10 mouse cellular contexts compared by ENCODE assay signal in the genomic region with DNA sequence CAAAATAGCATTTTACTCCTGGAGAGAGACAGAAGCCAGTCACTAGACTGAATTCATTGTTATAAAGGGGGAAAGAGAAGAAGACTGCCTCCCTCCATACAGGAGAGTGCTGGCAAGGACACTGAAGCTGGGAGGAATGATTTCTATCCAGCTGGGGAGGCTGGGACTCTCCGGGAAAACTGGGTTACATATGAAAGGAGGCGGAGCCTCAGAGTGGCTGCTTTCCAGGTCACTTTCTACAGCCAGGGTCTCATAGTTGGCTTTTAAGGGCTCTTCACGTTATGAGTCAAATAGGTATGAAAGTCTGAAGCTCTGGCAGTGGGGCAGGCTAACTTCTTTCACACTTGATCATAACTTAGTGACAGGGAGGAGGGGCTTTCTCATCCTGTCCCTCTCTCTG.
DNase-seq lines count a peak whose midpoint lies in the region; ATAC-seq lines count a peak whose summit lies in the region.
"Had no signal": no experiment of that assay in that cellular context is flagged by ENCODE, and none has a peak within 500 bp of the region (broad histone marks: within the 10 kb centered on the region; RNA-seq: fewer than 3 reads in every experiment).

No protein-coding gene starts in this region.

- 0 out of 2 replicates have a peak overlapping the region, but pooled peaks have one; percentile 7 for H3K27ac ChIP-seq in intestine, embryonic 14.5 days (ENCODE audit: low read depth)
- no peak overlapping the region for H3K27ac ChIP-seq in intestine, embryonic 16.5 days (ENCODE audit: low read length)
- H3K27ac ChIP-seq: hindbrain, embryonic 13.5 days had no signal

- peaks cover 18% of the 10 kb centered on the region for H3K4me1 ChIP-seq in intestine, embryonic 14.5 days (replicated peaks; ENCODE audit: control insufficient read depth, insufficient read depth, low read length)
- H3K4me1 ChIP-seq in intestine, embryonic 16.5 days (ENCODE audit: control insufficient read depth, insufficient read depth, low read length) = peaks cover 14% of the 10 kb centered on the region

- no peak overlapping the region for H3K9ac ChIP-seq in intestine, embryonic 14.5 days (ENCODE audit: low read length)
- no peak overlapping the region for H3K9ac ChIP-seq in intestine, embryonic 16.5 days (ENCODE audit: low read depth, low read length)
- H3K9ac ChIP-seq: forebrain, postnatal 0 days; hindbrain, embryonic 13.5 days had no signal

- H3K36me3 ChIP-seq in intestine, embryonic 14.5 days (ENCODE audit: control insufficient read depth, insufficient read depth, low read length) = no peaks in the 10 kb centered on the region
- H3K36me3 ChIP-seq in intestine, embryonic 16.5 days (ENCODE audit: control insufficient read depth, insufficient read depth, low read length) = no peaks in the 10 kb centered on the region
- H3K36me3 ChIP-seq: hindbrain, embryonic 13.5 days had no signal

- ATAC-seq in cerebellum, adult (ENCODE audit: insufficient number of reproducible peaks, low FRiP score, low TSS enrichment) = peak; percentile 29; the same call in 1 of the 2 replicates
- no peak for ATAC-seq in intestine, embryonic 14.5 days (replicated peaks; ENCODE audit: low FRiP score, low TSS enrichment, low read depth)
- no peak for ATAC-seq in intestine, embryonic 16.5 days
- ATAC-seq: forebrain, postnatal 0 days had no signal

- H3K9me3 ChIP-seq in intestine, embryonic 14.5 days (ENCODE audit: control insufficient read depth, low read length) = no peaks in the 10 kb centered on the region
- no peaks in the 10 kb centered on the region for H3K9me3 ChIP-seq in intestine, embryonic 16.5 days (ENCODE audit: control insufficient read depth, low read length)
- H3K9me3 ChIP-seq: hindbrain, embryonic 13.5 days had no signal

- no peak overlapping the region for H3K4me3 ChIP-seq in intestine, embryonic 14.5 days (ENCODE audit: low read depth, low read length)
- H3K4me3 ChIP-seq in intestine, embryonic 16.5 days (ENCODE audit: low read length) = no peak overlapping the region
- H3K4me3 ChIP-seq: hindbrain, embryonic 13.5 days had no signal

- no peak overlapping the region for H3K4me2 ChIP-seq in intestine, embryonic 14.5 days (ENCODE audit: low read length)
- H3K4me2 ChIP-seq in intestine, embryonic 16.5 days (ENCODE audit: low read depth, low read length) = no peak overlapping the region
- H3K4me2 ChIP-seq: hindbrain, embryonic 13.5 days had no signal

- DNase-seq in cerebellum, postnatal 36 days = no peak
- DNase-seq in intestine, embryonic 14.5 days (ENCODE audit: low spot score) = no peak
- DNase-seq in cerebellum, postnatal 10 days = peak; percentile 32 to 41
- DNase-seq in lung, postnatal 10 days = peak; percentile 43
- no peak for DNase-seq in thymus, postnatal 4 days
- DNase-seq in right cerebral cortex, postnatal 4 days = no peak
- DNase-seq: forebrain, postnatal 0 days had no signal

- H3K27me3 ChIP-seq in intestine, embryonic 14.5 days (replicated peaks; ENCODE audit: control insufficient read depth, insufficient read depth, low read length) = no peaks in the 10 kb centered on the region
- H3K27me3 ChIP-seq in intestine, embryonic 16.5 days (replicated peaks; ENCODE audit: control insufficient read depth, insufficient read depth, low read length) = no peaks in the 10 kb centered on the region
- H3K27me3 ChIP-seq: hindbrain, embryonic 13.5 days had no signal

- 28% methylated on average over 3 of the region's 3 CpGs for WGBS in intestine, embryonic 14.5 days
- 35% methylated on average over 3 of the region's 3 CpGs for WGBS in intestine, embryonic 16.5 days

Comparison
In these comparisons a context has a peak if more than half of its experiments do, and no peak if none do; other contexts are left out.
1. DNase-seq: peak in cerebellum, postnatal 10 days (2 of 2) and lung, postnatal 10 days (single experiment); none in cerebellum, postnatal 36 days (0 of 2), intestine, embryonic 14.5 days (single experiment), thymus, postnatal 4 days (single experiment) and right cerebral cortex, postnatal 4 days (single experiment).